Mouse (Mus musculus) liver, embryonic 11.5 days (tissue): Measurements from ENCODE around the gene Ip6k1. TPM values are rescaled to one million over a fixed set of nuclear protein-coding genes. Genes with fewer than 3 reads are reported as not detected.

ENCODE experiments used
- ATAC-seq: fragments of 200-750 bp; cut with Nextera tagmentation; replicated peaks from 2 replicates; pipeline ENCODE4 v1.8.0; 2017; ENCODE audit warnings: moderate number of reproducible peaks, mild to moderate bottlenecking, moderate TSS enrichment, moderate library complexity; ENCODE audit not compliant: low FRiP score
- DNase-seq: peaks from one replicate; pipeline ENCODE4 v3.0.0-alpha.2; 2017; ENCODE audit warnings: low spot score
- H3K27ac ChIP-seq: fragments of 300-500 bp; sonication (generic); 2 replicates; pipeline ENCODE4 v1.5.1; 2014; ENCODE audit warnings: mild to moderate bottlenecking, low read depth, low read length, control low read depth
- H3K27me3 ChIP-seq: fragments of 300-500 bp; sonication (generic); replicated peaks from 2 replicates; pipeline ENCODE4 v1.6.1; 2014; ENCODE audit warnings: low read length, mixed read lengths; ENCODE audit not compliant: control insufficient read depth, insufficient read depth
- H3K36me3 ChIP-seq: fragments of 300-500 bp; sonication (generic); 2 replicates; pipeline ENCODE4 v1.6.1; 2014; ENCODE audit warnings: mild to moderate bottlenecking, low read length, moderate library complexity, mixed read lengths; ENCODE audit not compliant: control insufficient read depth, insufficient read depth
- H3K4me1 ChIP-seq: fragments of 300-500 bp; sonication (generic); replicated peaks from 2 replicates; pipeline ENCODE4 v1.6.1; 2014; ENCODE audit warnings: low read length, mixed read lengths; ENCODE audit not compliant: control insufficient read depth, insufficient read depth
- H3K4me2 ChIP-seq: fragments of 300-500 bp; sonication (generic); 2 replicates; pipeline ENCODE4 v1.6.1; 2014; ENCODE audit warnings: mild to moderate bottlenecking, control low read depth, moderate library complexity
- H3K4me3 ChIP-seq: fragments of 300-500 bp; sonication (generic); 2 replicates; pipeline ENCODE4 v1.5.1; 2014; ENCODE audit warnings: low read depth, low read length, control low read depth
- H3K9ac ChIP-seq: fragments of 300-500 bp; sonication (generic); 2 replicates; pipeline ENCODE4 v1.6.1; 2014; ENCODE audit warnings: low read depth, low read length, control low read depth
- H3K9me3 ChIP-seq: fragments of 300-500 bp; sonication (generic); 2 replicates; pipeline ENCODE4 v1.6.1; 2016; ENCODE audit warnings: low read length, inconsistent platforms, mixed read lengths; ENCODE audit not compliant: control insufficient read depth
- WGBS: fragments of 180-500 bp; shearing (Covaris S2); extraction: QIAGEN DNeasy Blood & Tissue Kit; methylation state at CpG from one replicate; pipeline ENCODE4 v1.1.7; 2014; 5-methylcytosine and 5-hydroxymethylcytosine counted together
- polyA plus RNA-seq: library from polyadenylated mRNA; unstranded; fragments of >200 nt; fragmentation: Nextera tagmentation; extraction: Ambion mirVana; gene quantifications from 2 replicates; pipeline ENCODE4 v1.2.1, GENCODE M21; 2014

Ip6k1 gene
- polyA plus RNA-seq, 1 experiment from 2014 or later, result 26.6 TPM

GRCm38 (mm10) chr9:107975399-107976386 lies 26.6 kb upstream of the Ip6k1 start, which contains the start of gene Uba7:
Gene Uba7 (plus strand): TSS chr9:107975505.
- peak within 1 kb of the TSS; percentile 95 for H3K27ac ChIP-seq
- ATAC-seq (peak; percentile 84), DNase-seq (peak; percentile 55)
- peak within 1 kb of the TSS; percentile 60 for H3K4me3 ChIP-seq
- no peaks in the 10 kb centered on the region for H3K27me3 ChIP-seq
- peaks cover 64% of the 10 kb centered on the region for H3K4me1 ChIP-seq
- no peaks in the 10 kb centered on the region for H3K9me3 ChIP-seq
- 53% methylated on average over 12 of the region's 12 CpGs for WGBS
- peaks cover 12% of the 10 kb centered on the region for H3K36me3 ChIP-seq
- peak within 1 kb of the TSS; percentile 96 for H3K4me2 ChIP-seq
- peak within 1 kb of the TSS; percentile 77 for H3K9ac ChIP-seq

- peaks cover 65% of the 10 kb centered on the region for H3K4me1 ChIP-seq
- no peak for DNase-seq
- H3K27ac ChIP-seq, result 0 out of 2 replicates have a peak overlapping the region, but pooled peaks have one; percentile 17
- H3K4me3 ChIP-seq, result no peak overlapping the region
- no peaks in the 10 kb centered on the region for H3K9me3 ChIP-seq
- 92% methylated on average over 12 of the region's 12 CpGs for WGBS
- peaks cover 17% of the 10 kb centered on the region for H3K36me3 ChIP-seq
- ATAC-seq, result no peak
- no peak overlapping the region for H3K9ac ChIP-seq
- no peaks in the 10 kb centered on the region for H3K27me3 ChIP-seq
- H3K4me2 ChIP-seq, result no peak overlapping the region
Observed at GRCm38 (mm10) chr9:107978815-107979214, 23.5 kb upstream of the Ip6k1 start.

- Histone ChIP-seq H3K4me1 (peaks cover 54% of the 10 kb centered on the region), H3K27ac (peak overlapping the region; percentile 97), H3K9me3 (no peaks in the 10 kb centered on the region), H3K4me3 (peak overlapping the region; percentile 83), H3K4me2 (peak overlapping the region; percentile 89), H3K27me3 (no peaks in the 10 kb centered on the region), H3K36me3 (peaks cover 17% of the 10 kb centered on the region), H3K9ac (peak overlapping the region; percentile 90)
- DNase-seq, result peak; percentile 63
- 23% methylated on average over 7 of the region's 7 CpGs for WGBS
- ATAC-seq, result no peak
Observed at GRCm38 (mm10) chr9:107981684-107982605, 20.4 kb upstream of the Ip6k1 start.

- peak within 1 kb of the TSS; percentile 89 for H3K4me2 ChIP-seq
- DNase-seq, result peak; percentile 84
- peaks cover 54% of the 10 kb centered on the region for H3K4me1 ChIP-seq
- peaks cover 15% of the 10 kb centered on the region for H3K36me3 ChIP-seq
- WGBS, result 11% methylated on average over 14 of the region's 14 CpGs
- H3K4me3 ChIP-seq, result peak within 1 kb of the TSS; percentile 83
- peak within 1 kb of the TSS; percentile 90 for H3K9ac ChIP-seq
- H3K27ac ChIP-seq, result peak within 1 kb of the TSS; percentile 97
- no peaks in the 10 kb centered on the region for H3K9me3 ChIP-seq
- H3K27me3 ChIP-seq, result no peaks in the 10 kb centered on the region; the same call in 1 of the 2 replicates
- peak; percentile 84 for ATAC-seq
Observed at GRCm38 (mm10) chr9:107982681-107983346, 19.5 kb upstream of the Ip6k1 start, which contains the start of gene Gm20661. Gene Gm20661 (plus strand): TSS chr9:107983058.

- peak overlapping the region; percentile 90 for H3K9ac ChIP-seq
- H3K27ac ChIP-seq, result peak overlapping the region; percentile 97
- peak overlapping the region; percentile 83 for H3K4me3 ChIP-seq
- H3K4me2 ChIP-seq, result peak overlapping the region; percentile 89
- ATAC-seq (no peak), DNase-seq (peak; percentile 74)
- peaks cover 54% of the 10 kb centered on the region for H3K4me1 ChIP-seq
- H3K9me3 ChIP-seq, result no peaks in the 10 kb centered on the region
- no peaks in the 10 kb centered on the region; the same call in 1 of the 2 replicates for H3K27me3 ChIP-seq
- peaks cover 15% of the 10 kb centered on the region for H3K36me3 ChIP-seq
- 14% methylated on average over 4 of the region's 4 CpGs for WGBS
Observed at GRCm38 (mm10) chr9:107983421-107983890, 18.8 kb upstream of the Ip6k1 start.

GRCm38 (mm10) chr9:107984052-107984753 lies 18.1 kb upstream of the Ip6k1 start:
- no peak for ATAC-seq
- Histone ChIP-seq H3K9ac (peak overlapping the region; percentile 90), H3K4me2 (peak overlapping the region; percentile 89), H3K27ac (peak overlapping the region; percentile 97), H3K9me3 (no peaks in the 10 kb centered on the region), H3K27me3 (no peaks in the 10 kb centered on the region; the same call in 1 of the 2 replicates), H3K4me1 (peaks cover 54% of the 10 kb centered on the region), H3K36me3 (peaks cover 11% of the 10 kb centered on the region), H3K4me3 (peak overlapping the region; percentile 83)
- peak; percentile 43 for DNase-seq
- 26% methylated on average over 19 of the region's 19 CpGs for WGBS

GRCm38 (mm10) chr9:107984754-107985055 lies 17.6 kb upstream of the Ip6k1 start:
- Histone ChIP-seq H3K4me1 (peaks cover 51% of the 10 kb centered on the region), H3K9me3 (no peaks in the 10 kb centered on the region), H3K4me2 (peak overlapping the region; percentile 89), H3K4me3 (peak overlapping the region; percentile 83), H3K27ac (peak overlapping the region; percentile 97), H3K9ac (peak overlapping the region; percentile 90), H3K27me3 (no peaks in the 10 kb centered on the region; the same call in 1 of the 2 replicates), H3K36me3 (peaks cover 7% of the 10 kb centered on the region)
- ATAC-seq (no peak), DNase-seq (peak; percentile 38)
- WGBS, result 29% methylated on average over 9 of the region's 9 CpGs
